Mouse (Mus musculus): ENCODE results near the gene 1700013G24Rik.

- TF ChIP-seq CTCF (IDR thresholded peaks at IDR 0.05; ENCODE audit: low read depth) = peak; percentile 94
- TF ChIP-seq EP300 (IDR thresholded peaks at IDR 0.05; ENCODE audit: low read depth) = peak; percentile 46; the same call in 1 of the 2 replicates
Observed at GRCm38 (mm10) chr4:137443625-137444024, 9.5 kb upstream of the 1700013G24Rik start.

Data from liver, postnatal 0 days (tissue).